Mouse (Mus musculus) embryo, embryonic 10.5 days (tissue): ENCODE measurements around the gene Rasgrf1.

Source experiments
- DNase-seq: peaks from one replicate; pipeline ENCODE4 v3.0.0-alpha.2; 2015; ENCODE audit warnings: low spot score

Gene Rasgrf1

DNA sequence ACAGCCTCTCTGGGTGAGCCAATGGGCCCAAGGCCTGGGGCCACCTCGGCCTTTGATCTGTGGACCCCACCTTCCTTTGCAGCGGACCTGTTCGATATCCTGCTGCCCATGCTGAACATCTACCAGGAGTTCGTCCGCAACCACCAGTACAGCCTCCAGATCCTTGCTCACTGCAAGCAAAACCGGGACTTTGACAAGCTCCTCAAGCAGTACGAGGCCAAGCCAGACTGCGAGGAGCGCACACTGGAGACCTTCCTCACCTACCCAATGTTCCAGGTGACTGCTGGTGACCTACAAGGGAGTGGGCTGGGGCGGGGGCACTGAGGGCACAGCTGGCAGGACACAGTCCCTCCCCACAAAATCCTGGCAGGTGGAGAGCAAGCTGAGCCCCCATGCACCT is 60.6 kb downstream of the Rasgrf1 start:
- DNase-seq, result no peak

DNA sequence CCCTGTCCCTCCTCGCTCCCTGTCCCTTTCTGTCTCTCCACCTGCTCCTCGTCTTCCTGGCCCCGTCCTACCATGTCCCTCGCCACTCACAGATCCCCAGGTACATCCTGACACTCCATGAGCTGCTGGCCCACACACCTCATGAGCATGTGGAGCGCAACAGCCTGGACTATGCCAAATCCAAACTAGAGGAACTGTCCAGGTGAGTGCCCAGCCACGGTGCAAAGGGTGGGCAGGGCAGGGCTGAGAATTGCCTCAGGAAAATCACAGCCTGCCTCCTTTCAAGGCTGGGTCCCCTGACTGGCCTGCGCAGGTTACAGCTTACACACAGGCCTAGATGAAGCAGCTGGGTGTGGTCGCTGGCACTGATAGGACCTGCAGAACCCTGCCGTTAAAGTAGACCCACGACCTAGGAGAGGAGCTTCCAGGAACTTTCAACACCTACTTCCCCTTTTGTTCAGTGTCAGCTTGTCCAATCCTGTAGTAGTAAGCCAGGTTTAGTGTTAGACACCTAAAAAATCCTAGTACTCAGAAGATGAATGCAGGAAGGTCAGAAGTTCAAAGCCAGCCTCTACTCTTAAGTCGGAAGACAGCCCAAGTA is 61.3 kb downstream of the Rasgrf1 start:
- DNase-seq, result no peak

DNA sequence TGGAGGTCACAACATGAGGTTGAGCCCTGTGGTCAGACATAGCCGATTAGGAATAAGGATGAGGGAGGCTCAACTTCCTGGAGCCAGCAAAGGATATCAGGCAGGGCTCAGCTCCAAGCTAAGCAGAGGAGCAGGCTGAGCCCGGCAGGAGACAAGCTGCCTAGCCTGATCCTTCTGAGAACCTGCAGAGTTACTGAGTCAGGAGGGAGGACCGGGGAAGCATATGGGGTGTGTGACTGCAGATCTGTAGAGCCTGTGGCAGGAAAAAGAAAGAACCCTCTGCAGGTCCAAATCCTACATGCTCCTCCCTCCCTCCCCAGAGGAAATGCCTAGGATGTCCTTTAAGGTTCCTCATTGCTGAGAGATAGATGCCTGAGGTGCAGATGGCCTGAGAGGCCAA is 62.6 kb downstream of the Rasgrf1 start:
- no peak for DNase-seq

DNA sequence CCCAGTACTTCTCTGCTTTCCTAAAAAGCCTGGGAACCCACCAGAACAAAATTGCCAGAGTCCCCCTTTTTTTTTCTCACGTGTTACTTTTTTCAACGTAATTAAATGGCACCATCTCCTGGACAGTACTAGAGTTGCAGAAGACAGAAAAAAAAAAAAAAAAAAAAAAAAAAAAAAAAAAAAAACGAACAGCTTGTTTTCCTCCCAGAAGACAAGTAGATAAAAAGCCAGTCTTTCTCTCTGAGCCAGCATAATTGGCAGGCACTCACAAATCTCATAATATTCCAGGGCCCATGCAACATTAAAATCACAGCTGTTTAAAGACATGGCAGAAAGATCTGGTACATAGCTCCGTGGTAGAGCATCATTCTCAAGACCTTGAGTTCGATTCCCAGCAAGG is 64.1 kb downstream of the Rasgrf1 start:
- DNase-seq, result peak; percentile 40

DNA sequence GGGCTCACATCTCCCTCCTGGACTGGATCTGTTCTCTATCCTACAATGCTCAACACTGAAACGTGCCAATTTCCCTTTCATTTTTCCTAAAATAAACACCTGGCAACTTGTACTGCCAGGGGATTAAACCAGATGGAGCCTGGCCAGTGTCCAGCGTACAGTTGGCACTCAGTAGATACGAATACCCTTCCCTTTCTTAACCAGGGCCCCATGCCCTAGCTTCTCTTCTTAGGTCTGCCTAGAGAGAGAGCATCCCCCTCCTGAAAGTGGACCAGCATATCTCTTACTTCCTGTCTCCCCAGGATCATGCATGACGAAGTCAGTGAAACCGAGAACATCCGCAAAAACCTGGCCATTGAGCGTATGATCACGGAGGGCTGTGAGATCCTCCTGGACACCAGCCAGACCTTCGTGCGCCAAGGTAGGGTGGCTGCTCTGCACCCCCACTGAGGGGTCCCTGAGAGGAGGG is 64.8 kb downstream of the Rasgrf1 start:
- DNase-seq, result no peak

DNA sequence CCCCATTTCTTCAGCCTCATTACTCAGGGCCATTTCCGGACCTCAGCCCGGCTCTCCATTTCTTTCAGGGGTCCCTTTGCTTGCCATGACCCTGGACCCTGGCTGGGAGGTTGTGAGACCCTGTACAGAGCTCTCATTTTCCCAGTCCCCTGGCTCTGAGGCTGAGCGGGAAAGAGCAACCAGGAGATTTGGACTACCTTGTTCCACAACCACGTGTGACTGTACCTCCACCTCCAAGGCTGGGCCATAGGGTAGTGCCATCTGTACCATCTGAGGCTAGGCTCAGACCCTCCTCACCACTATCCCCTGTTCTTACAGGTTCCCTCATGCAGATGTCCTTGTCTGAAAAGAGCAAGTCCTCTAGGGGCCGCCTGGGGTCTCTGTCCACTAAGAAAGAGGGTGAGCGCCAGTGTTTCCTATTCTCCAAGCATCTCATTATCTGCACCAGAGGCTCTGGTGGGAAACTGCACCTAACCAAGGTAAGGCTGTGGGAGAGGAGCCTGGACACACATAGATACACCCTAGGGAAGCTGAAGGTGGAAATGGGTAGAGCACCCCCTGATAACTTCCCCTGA is 66.7 kb downstream of the Rasgrf1 start:
- no peak for DNase-seq

DNA sequence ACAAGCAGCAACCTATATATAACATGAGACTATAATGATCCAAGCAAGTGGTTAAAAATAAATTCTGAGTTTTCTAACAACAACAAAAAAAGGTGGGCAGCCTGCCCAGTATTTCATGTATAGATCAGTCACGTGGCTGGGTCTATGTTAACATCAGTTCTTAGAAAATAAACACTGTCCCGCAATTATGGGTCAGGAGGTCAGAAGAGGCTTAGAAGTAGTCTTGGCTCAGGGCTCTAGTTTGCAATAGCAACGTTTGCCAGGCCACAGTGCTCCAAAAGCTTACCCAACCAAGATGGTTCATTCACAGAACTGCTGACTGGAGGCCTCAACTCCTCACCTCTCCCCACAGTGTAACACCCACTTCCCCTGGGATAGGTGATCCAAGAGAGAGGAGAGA is 69.5 kb downstream of the Rasgrf1 start:
- no peak for DNase-seq

DNA sequence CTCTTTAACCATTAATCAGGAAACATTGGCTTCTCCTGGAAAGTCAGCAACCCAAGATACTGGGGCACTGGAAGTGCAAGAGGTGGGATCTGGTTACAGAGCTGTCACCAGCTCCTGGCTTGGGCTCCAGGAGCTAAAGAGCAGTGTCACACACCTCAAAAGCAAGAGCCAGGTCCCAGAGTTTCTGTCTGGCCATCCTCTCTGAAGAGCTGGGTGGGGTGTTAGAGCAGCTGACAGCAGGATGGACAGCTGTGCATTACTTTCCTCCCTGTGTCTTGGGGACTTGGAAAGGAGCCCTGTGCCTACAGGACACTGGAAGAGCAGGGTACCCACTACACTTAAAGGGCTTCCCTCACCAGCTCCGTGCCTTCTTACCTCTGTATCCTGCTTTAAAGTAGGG is 72.5 kb downstream of the Rasgrf1 start:
- no peak for DNase-seq

DNA sequence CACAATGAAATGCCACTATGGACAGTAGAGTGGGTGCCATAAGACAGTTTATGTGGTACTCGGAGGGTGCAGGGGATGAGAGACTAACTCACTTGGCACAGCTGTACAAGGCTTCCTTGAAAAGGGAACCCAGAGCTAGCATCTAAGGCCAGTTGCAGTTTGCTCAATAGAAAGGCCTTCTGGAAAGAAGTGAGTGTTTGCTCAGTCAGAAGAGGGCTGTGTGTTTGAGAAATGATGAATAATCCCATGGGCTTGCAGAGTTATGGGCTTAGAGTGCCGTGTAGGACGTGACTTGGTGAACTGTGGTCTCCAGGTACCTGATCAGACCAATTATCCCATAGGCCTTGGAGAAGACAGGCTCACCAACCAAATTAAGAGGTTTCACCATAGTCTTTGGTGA is 78.3 kb downstream of the Rasgrf1 start:
- DNase-seq, result no peak

DNA sequence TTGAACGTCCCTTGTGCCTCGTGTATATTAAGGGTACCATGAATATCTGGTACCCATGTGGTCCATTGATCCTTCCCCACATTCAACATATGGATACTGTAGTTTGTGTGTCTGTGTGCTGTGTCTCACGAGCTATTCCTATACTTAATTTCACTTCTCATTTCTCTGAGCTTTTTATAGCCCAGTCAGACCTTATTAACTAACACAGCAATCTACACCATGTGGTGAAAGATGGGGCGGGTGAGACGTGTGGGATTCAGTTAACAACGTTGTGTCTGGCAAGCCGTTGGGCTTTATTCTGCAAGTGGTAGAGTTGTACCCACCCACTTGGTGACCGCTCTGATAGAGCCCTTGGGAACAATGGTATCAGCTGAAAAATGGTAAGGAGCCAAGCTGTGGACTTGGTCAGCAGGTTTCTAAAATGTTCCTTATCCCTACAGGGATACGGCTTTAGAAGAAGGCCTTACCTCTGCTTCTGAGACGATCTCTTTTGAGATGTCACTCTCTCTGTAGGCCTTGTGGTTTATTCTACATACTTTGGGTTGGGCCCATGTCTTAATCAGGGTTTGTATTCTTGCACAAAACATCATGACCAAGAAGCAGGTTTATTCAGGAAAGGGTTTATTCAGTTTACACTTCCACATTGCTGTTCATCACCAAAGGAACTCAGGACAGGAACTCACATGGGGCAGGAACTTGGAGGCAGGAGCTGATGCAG is 79.3 kb downstream of the Rasgrf1 start:
- DNase-seq, result no peak

DNA sequence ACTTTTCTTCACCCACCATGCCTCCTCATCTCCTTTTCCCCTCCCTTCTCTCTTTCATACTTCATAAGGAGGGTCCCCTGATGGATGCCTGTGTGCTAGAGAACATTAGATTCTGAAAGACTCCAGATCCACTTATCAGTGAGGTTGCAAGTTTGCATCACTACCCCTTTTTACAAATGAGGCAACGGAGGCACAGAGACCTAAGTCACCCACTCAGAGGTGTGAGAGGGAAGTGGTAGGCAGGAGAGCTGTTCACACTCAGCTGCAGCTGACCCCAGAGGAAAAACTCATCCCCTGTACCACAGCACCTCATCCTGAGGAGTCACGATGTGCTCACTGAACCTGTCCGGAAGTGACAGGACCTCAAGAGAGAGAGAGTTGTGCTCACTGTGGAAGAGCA is 96.7 kb downstream of the Rasgrf1 start:
- DNase-seq, result no peak

DNA sequence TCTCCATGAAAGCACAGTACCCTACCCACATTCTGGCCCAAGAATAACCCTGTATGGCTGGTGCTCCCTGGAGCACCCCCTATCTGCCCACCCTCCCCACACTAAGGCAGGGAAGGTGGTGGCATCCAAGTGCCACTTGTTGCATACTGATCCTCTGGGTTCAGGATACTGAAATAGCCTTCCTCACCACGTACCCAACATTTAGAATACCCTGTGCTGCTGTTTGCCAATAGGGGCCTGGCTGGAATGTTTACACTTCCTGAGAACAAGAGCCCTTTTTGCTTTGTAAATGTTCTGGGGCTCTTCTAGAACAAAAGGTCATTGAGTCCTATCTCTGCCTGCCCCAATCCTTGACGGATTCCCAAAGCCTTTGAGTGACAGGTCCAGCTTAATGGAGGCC is 97.4 kb downstream of the Rasgrf1 start:
- DNase-seq, result no peak

DNA sequence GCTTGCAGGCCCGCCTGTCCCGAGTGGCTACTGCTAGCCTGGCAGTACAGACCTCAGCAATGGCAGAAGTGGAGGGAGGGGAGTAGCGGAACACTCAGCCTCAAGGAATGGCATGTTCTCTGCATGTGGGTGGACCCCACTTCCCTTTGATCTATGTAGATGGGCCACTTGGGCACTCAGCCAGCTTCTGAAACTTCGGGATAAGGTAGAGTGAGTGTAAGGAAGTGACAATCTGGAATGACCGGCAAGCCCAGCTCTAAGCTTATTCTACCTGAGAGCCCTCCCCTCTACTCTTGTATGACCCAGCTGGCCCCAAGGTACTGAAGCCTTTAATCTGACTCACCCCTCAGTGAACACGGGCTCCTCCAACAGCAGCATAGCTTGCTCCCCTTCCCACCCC is 98.4 kb downstream of the Rasgrf1 start:
- no peak for DNase-seq

DNA sequence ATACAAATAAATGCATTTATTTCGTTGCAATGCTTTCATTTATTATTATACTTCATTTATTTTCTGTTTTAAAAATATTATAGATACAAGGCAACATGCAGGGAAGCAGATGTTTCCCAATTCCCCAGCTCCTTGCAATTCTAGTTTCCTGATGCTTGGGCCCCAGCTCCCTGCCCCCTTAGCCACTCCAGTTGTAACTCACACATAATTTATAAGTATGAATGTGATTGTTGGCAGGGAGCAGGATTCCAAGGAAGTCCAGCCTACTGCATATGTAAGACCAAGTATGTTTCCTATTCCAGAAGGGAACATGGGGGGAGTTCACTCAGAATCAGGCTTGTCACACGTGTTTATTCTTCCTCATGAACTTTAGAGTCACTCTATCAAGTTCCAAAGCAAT is 102.1 kb downstream of the Rasgrf1 start:
- no peak for DNase-seq

DNA sequence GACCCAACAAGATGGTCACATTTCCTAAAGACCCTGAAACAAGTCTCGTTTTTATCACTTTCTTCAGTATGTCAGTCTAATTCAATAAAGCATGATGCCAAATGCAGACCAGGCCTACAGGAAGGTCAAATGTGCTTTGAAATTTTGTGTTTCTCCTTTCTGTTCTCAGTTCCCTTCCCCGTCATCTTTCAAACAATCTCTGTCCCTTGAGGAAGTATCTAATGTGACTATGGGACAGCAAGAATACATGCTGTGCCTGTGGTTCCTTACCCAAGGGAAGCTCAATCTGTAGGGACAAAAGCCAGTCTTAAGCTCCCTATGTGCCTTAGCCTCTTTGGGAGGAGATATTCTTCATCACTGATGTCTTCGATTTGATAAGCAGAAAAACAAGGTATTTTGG is 104.9 kb downstream of the Rasgrf1 start:
- no peak for DNase-seq

DNA sequence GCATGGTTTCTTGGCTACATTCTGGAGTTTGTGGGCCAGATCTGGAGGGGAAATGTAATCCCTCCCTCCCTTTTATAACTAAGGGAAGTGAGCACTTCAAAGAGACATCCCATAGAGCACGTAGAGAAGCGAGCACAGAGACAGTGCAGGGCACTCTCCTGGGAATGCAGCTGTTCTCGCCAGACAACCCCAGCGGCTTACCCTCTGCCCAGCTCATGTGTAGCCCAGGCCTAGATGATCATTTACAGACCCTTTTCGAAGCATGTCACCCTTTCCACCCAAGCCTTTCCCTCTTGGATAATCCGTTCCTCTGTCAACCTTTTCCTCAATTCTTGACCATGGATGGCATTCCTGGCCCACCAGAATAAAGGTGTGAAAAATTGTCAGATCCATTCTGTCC is 106.5 kb downstream of the Rasgrf1 start:
- no peak for DNase-seq

DNA sequence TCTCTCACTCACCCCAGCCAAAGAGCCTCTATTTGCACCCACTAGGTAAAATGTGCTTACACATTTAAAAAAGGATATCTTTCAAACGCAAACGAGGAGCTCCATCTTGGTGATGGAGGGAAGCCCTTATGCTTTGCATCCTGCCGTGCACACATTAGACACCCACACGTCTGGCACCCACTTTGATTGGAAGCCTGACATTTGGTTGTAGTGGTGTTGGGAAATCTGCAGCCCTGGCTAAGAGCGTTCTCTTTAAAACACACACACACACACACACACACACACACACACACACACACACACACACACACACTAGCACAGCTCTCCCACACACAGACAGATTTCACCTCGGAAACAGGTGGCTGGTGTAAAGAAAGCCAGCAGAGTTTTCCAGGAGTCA is 111.2 kb downstream of the Rasgrf1 start:
- no peak for DNase-seq

DNA sequence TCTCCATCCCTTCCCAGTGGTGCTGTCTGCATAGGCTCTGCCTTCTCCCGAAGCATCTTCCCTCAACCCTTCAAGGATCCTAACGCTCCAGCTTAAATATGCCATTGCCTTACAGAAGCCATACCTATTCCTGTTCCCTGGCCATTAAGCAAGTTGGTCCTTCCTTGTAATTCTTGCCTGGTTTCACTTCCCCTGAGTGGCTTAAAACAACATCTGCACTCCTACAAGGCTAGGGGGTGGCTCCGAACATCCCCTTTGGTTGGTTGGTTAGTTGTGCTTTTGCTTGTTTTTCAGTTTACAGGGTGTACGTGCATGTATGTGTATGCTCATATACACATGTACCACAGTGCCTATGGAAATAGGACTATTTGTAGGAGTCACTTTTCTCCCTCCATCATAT is 111.7 kb downstream of the Rasgrf1 start:
- no peak for DNase-seq

DNA sequence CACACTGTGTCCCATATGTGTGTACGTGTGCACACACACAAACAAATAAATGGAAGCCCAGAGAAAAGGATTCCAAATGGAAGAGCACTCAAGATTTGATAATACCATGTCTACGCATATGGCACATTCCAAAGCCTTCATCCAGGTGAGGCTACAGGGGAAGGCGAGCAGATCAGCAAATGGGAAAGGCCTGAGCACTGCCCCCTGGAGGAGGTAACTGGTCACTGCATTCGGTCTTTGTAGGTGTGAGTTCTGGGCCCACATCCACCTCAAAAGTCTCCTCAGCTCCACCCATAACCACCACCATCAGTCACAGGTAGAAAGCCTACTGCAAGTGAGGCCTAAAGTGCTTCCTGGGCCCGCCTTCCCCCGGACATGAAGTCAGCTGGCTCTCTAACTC is 118.0 kb downstream of the Rasgrf1 start:
- no peak for DNase-seq

DNA sequence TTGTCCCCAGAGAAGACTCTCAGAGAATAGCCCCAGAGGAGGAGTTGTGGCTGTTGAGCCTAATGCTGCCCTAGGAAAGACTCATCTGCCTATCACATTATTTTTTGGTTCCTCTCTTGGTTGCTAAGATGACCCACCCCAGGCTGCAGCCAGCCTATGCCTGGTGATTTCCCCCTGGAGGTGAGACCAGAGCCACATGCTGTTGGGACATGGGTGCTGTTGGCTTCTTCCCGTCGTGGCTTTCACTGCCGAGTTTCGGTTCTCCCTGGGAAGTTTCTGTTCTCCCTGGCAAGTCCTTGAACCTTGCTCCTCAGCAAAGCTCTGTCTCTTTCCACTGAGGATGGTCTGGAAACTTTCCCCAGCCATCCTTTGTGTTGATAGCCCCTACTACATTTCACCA is 124.2 kb downstream of the Rasgrf1 start:
- no peak for DNase-seq

DNA sequence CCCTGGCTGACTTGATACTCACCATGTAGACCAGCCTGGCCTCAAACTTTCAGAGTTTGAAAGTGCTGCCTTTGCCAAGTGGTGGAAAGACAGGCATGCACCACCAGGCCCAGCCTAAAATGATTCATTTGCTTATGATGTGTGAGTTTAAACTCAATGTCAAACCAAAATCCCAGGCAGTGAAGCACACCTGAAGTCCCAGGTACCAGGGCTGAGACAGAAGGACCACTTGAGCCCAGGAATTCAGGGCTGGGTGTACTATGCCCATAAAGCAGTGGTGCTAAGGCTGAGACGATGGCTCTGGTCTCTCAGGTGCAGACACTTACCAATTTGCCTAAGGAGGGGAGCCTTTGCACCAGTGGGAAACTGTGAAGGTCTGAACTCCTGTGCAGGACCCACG is 125.5 kb downstream of the Rasgrf1 start:
- no peak for DNase-seq

DNA sequence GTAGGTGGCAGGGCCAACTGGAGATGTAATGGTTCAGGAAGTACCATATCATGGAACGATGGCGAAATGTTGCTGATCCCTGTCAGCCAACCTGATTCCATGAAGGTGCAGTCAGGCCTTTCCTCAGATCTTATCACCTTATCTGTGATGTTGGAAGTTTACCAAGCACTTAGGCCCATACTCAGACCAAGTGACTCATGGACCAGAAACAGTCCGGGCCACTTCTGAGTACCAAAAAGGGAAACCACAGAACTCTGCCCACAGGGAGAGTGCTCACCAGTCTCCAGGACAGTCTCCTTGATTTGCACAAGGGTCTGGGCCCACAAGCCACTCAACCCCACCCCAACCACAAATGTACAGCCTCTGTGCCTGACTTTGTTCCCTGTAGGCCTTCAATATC is 126.1 kb downstream of the Rasgrf1 start:
- no peak for DNase-seq

DNA sequence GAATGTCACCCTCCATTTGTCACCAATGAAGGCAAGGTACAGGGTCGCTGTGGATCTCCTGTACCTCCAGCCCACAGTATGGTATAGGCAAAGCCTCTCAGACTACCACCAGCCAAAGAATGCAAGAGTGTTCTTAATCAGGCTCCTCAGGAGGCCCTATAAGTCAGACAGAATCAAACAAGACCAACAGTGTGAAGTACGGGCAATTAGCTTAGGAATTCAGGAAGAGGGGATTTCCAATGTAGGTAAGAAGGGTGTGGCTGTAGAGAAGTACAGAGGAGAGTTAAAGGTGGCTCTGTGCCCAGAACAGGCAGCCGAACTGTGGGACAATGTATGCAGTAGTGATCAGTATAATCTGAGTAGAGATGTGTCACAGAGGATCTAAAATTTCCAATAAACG is 126.6 kb downstream of the Rasgrf1 start:
- DNase-seq, result no peak

DNA sequence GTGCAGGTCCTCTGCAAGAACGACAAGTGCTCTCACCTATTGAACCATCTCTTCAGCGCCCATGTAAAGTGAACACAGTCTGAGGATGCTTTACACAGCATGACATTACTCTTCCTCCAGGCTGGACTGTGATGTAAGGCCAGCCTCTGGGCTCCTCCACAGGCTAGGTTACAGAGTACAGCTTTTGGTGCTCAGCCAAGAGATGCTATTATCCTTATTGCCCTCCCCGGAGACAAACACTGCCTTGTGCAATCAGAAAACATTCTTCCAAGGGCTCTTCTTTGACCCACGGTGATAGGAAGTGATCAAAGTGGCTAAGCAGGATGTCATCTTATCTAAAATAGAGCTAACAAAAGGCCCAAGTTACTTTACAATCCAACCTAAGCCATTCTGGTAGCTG is 128.8 kb downstream of the Rasgrf1 start:
- no peak for DNase-seq
